Mouse (Mus musculus) CH12.LX (cell line): Measurements from ENCODE around the gene Vwa7.

Source experiments
- CHD2 ChIP-seq: IDR thresholded peaks from 2 replicates; pipeline ENCODE4 v1.6.1; 2011; ENCODE audit warnings: low read length, improper control_type of control experiment
- CTCF ChIP-seq, 2 experiments: IDR thresholded peaks in 1 of 2; conservative IDR thresholded peaks in 1 of 2; 2 replicates each; pipeline ENCODE4 v1.5.1; 2011 to 2012; ENCODE audit warnings: low read depth in 2 of 2, low read length in 2 of 2, improper control_type of control experiment in 1 of 2, inconsistent platforms in 1 of 2, mild to moderate bottlenecking in 1 of 2, moderate library complexity in 1 of 2
- HCFC1 ChIP-seq: IDR thresholded peaks from 2 replicates; pipeline ENCODE4 v1.6.1; 2012; ENCODE audit warnings: low read depth, mild to moderate bottlenecking, inconsistent platforms, low read length, improper control_type of control experiment
- MEF2A ChIP-seq: IDR thresholded peaks from 2 replicates; pipeline ENCODE4 v1.6.1; 2014; ENCODE audit warnings: low read depth, mild to moderate bottlenecking, inconsistent platforms, low read length, improper control_type of control experiment, borderline replicate concordance
- NELFE ChIP-seq: IDR thresholded peaks from 2 replicates; pipeline ENCODE4 v1.6.1; 2011; ENCODE audit warnings: low read depth, low read length, improper control_type of control experiment
- POLR2A ChIP-seq: IDR thresholded peaks from 2 replicates; pipeline ENCODE4 v1.6.1; 2011; ENCODE audit warnings: low read depth, mild to moderate bottlenecking, improper control_type of control experiment, low read length
- TCF12 ChIP-seq: IDR thresholded peaks from 2 replicates; pipeline ENCODE4 v1.6.1; 2014; ENCODE audit warnings: low read depth, mild to moderate bottlenecking, inconsistent platforms, low read length, improper control_type of control experiment
- UBTF ChIP-seq: IDR thresholded peaks from 2 replicates; pipeline ENCODE4 v1.6.1; 2012; ENCODE audit warnings: low read depth, mild to moderate bottlenecking, inconsistent platforms, low read length, improper control_type of control experiment, moderate library complexity

- TF ChIP-seq TCF12: no peak
- no peak for TF ChIP-seq UBTF
- TF ChIP-seq CTCF (conservative IDR thresholded peaks at IDR 0.05 in 1 of 2, IDR thresholded peaks at IDR 0.05 in 1 of 2; ENCODE audit: low read depth in 2 of 2, low read length in 2 of 2): no peak
- TF ChIP-seq POLR2A: no peak
- TF ChIP-seq NELFE: no peak
- TF ChIP-seq MEF2A: no peak
- no peak for TF ChIP-seq HCFC1
- no peak for TF ChIP-seq CHD2
Observed at GRCm38 (mm10) chr17:35061299-35061698, 44.9 kb downstream of the Vwa7 start.
